Mouse (Mus musculus) urinary bladder, postnatal 25 days (tissue): Measurements from ENCODE around the gene Pmp22.

ENCODE experiments used
- DNase-seq: peaks from one replicate; pipeline ENCODE4 v3.0.0; 2022; ENCODE audit warnings: low spot score

Pmp22 gene

DNA sequence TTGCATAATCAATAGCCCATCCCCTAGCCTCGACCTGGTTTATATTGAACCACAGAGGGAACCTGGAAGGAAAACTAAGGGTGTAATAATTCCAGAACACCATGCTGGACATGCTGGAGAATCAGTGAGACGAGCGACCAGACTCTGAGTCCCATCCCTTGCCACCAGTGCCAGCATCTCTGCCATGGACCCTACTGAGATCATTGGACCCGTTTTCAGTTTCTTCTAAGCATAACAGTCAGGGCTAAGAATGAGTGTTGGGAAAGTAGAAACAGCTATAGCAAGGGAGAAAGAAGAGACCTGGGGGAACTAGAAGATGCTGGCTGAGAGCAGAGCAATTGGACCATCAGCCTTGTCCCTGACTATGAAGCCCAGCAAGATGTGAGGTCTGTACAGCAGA is 1.3 kb upstream of the Pmp22 start:
- no peak for DNase-seq

- no peak for DNase-seq
Measured at GRCm38 (mm10) chr11:63129375-63129774, 593 bp downstream of the Pmp22 start.

- DNase-seq, result no peak
Measured at GRCm38 (mm10) chr11:63129840-63130239, 1.1 kb downstream of the Pmp22 start.

DNA sequence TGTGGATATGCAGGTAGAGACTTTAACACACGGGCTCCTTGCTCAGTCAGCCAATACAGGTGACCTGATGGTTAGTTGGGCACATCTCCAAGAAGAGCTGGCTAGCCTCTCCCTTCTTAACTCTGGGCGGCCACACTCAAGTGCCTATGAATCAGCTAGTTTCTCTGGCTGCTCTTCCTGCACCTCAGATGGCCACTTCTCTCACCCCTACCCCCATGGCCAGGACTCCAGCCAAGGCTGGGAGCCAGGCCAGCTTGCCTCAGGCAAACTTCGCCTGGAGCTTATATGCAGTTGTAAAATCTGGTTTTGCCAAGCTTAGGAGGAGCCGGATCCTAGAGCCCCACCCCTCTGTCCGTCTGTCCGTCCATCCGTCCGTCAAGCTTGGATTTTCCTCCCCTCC is 1.7 kb downstream of the Pmp22 start:
- DNase-seq, result peak; percentile 64

DNA sequence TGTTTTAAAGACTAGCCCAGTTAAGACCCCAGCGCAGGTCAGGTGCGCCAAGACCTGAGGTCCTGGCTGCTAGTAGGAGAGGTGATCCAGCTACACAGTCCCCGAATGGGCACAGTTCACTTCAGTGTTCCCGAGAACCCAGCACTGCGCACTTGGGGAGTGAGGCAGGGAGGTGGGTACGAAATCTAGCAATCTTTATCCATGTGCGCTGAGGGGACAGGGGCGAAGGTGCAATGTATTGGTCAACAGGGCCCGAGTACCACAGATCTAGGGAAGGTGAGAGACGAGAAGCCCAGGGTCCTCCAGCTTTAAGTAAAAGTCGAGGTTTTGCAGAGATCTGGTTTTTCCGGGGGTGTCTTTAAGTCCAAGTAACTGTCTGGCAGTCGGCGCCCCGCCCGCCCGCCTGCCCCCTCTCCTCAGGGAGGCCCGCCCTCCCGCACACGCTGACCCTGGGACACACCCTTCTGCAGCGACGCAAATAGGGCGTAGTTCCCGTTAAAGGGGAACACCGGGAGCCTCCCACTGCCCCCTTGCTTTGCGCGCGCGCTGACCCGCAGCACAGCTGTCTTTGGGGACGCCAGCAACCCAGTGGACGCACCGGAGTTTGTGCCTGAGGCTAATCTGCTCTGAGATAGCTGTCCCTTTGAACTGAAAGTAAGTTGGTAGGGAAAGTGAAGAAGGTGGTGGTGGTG is 2.4 kb downstream of the Pmp22 start:
- peak; percentile 61 for DNase-seq

DNA sequence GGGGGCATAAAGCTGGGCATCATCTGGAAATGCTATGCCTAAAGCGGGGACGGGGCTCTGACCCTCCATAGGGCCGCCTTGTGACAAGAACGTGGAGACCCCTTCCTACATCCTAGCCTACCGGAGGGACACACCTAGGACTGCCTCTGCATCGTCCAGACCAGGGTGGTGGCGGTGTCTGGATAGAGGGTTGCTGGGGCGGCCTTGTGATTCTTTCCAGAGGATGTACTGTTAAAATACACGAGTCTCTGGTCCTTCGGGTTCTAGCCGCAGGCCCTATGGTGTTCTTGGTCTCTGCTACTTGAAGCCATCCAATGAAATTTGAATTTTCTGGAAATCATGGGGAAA is 2.9 kb downstream of the Pmp22 start:
- DNase-seq, result no peak

DNA sequence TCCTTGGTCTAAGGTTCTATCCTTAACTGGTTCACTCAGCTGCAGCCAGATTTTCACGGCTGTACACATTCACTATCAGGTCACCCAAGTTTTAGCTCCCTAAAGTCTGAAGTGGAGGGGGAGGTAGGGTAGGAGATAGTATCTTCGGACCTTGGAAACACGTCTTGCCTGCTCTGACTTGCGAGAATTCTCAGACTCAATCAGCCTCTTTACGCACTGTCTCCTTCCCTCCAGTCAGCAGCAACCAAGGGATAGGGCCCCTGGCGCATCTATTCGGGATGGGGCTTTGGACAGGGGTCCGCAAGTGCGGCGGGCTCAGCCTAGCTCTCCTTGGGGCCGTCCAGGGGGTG is 3.3 kb downstream of the Pmp22 start:
- DNase-seq, result no peak

DNA sequence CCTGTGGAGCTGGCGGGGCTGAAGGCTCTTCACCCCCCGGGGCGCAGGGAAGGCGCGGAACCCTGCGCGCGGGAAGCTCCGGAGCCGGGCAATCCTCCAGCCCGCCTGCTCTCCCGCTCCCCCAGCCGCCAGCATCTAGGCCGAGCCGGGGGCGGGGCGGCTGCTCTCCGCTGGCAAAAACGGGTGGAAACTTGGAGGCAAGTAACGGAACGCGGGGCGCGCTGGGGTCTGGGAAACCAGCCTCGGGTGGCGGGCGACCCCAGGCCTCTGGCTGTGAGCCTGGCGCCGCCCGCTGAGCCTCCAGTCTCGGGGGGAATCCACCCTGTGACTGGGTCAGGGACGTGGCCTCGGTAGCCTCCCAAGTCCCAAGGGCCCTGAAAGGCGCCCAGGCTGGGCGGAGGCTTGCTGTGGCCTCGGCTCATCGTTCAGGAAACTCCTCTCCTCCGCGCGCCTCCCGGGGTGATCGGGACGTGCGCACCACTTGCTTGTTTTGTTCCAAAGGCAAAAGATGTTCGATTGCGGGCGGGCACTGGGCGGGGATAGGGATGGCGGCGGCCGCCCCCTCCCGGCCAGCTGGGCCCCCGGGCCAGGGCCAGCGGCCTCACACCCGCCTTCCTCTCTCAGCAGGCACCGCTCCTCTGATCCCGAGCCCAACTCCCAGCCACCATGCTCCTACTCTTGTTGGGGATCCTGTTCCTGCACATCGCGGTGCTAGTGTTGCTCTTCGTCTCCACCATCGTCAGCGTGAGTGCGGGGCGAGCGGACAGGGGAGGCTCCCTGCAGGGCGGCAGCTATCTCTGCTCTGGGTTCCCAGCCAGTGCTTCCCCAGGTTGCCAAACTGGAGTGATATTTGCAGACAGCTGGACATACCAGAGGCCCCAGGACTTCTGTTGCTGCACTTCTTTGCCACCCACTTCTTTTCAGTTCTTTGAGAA is 4.0 kb downstream of the Pmp22 start:
- DNase-seq, result peak; percentile 47

DNA sequence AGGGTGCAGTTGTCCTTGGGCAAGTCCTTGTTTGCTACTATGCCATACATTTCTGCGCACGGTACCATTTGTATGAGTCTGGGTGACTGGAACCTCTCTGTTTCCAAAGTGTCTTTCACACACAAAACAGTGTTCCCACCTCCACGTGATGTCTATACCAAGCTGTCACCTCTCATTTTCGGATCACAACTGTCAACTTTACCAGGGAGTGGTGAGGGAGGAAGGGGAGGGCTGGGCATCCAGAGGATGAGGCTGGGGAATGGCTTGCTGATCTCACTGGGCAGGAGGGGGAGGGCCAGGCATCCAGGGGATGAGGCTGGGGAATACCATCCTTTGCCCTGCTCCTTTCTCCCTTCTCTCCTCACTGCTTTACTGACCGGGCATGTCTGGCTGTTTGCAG is 5.2 kb downstream of the Pmp22 start:
- no peak for DNase-seq

DNA sequence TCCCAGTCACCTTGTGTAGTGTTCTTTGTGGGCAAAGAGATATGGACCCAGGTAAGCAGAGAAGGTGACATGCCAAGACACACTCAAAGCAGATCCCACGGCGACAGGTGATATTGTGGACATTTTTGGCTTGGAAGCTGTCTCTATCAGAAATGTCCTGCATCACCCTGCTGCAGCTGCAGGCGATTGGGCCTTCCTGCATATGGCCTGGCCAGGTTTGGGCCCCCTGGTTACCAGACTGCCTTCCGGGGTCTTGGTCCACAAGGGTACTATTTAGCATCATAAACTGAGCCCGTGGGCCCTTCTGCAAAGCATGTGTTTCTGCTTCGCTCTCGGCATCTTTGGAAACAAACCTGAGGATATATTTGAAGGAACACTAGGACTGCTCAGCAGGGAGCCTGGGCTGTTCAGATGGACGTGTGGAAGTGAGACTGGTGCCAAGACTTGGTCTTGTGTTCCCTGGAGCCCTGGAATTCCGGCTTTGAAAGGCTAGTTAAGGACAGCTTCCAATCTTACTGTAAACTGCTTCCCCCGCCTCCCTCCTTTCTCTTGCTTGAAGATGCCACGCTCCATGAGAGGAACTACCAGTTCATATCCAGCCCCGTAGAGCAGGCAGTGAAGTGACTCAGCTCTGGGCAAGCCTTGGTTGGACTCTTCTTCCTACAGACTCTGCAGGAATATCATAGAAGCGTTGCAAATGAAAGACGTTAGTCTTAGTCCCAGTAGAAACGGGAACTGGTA is 6.1 kb downstream of the Pmp22 start:
- DNase-seq, result no peak

DNA sequence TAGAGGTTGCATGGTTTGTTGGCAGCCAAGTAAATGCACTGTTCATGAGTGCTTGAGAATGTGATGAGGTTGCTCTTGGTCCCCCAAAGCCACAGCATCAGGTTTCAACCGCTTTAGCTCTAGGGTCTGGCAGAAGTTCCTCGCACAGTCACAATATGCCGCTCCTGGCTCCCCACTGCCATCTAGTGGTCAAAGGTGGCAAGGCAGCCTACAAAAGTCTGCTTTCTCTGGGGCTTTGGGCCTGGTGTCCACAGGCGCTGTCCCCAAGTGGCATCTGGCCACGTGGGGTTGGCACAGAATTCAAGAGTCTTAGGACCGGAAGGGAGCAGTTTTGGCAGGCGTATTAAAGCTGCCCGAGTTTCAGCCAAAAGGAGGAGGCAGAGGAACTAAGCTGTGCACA is 6.8 kb downstream of the Pmp22 start:
- peak; percentile 93 for DNase-seq

DNA sequence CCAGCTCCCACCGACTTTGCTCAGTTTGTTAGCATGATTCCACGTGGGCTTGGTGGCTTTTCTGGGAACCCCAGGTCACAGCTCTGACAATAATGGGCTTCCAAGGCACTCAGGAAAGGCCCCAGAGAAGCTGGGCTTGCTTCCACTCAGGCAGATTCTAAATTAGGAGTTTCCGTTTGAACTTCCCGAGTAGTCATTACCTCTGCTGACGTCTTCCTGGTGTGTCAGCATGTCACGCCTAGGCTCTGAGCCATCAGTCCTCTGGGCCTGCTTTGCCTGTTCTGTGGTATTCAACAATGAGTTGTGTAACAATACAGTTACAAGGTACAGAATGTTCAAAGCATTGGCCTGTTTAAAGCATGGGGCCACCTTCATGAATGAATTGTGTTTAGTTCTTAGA is 7.4 kb downstream of the Pmp22 start:
- DNase-seq, result no peak

- DNase-seq, result no peak
Measured at GRCm38 (mm10) chr11:63136836-63137416, 8.1 kb downstream of the Pmp22 start.

GRCm38 (mm10) chr11:63138739-63139138 is 10.0 kb downstream of the Pmp22 start:
- no peak for DNase-seq

DNA sequence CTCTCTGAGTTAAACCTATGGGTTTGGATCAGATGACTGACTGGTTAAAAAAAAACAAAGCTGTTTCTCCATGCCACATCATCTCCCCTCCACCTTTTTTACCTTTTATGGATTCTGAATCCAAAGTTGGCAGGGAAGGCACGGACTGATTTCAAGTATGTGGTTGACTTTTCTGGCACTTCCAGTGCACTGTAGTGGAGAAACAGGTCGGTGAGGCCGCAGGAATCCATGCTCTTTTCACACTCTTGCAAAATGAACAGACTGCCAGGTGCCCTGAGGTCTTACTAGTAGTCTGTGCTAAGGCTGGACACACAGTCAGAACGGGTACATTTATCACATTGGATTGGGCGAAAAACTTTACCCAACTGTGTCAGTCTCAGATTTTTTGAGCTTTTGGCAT is 13.5 kb downstream of the Pmp22 start:
- no peak for DNase-seq

DNA sequence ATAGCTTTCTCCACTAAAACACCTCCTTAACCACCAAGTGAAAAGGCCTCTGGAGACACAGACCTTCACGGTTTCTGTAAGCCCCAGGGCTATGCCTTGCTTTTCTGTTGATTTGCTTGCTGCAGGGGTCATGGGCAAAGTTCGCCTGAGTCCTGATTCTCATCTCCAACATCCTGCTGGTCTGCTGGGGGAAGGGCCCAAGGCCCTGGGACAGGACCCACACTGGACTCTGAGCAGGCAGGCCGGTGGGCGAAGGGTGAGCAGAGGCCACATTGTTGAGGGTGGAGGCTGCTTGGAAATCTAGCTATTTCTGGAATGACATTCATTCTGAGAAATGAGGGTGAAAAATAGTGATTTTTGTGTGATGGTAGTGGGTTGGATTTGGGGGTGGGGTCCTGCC is 14.0 kb downstream of the Pmp22 start:
- no peak for DNase-seq

GRCm38 (mm10) chr11:63143486-63143885 is 14.7 kb downstream of the Pmp22 start:
- no peak for DNase-seq

DNA sequence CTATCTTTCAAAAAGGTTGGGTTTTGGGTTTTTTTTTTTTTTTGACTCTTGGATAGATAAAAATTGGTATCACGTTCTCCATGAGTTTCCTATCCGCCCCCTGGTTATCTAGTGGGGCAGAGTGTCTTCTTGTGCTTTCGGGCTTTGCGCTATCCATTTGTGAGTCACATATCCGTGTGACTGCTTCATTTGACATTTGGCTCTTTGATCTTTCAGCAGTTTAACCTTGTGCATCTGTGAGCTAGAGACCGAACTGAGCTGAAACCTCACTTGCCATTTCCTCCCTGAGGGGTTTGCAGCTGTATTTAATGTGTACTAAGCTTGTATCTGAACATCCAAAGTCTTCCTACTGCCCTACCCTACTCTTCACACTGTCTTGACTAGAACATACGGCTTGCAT is 17.8 kb downstream of the Pmp22 start:
- no peak for DNase-seq

GRCm38 (mm10) chr11:63148276-63148675 is 19.5 kb downstream of the Pmp22 start:
- no peak for DNase-seq

DNA sequence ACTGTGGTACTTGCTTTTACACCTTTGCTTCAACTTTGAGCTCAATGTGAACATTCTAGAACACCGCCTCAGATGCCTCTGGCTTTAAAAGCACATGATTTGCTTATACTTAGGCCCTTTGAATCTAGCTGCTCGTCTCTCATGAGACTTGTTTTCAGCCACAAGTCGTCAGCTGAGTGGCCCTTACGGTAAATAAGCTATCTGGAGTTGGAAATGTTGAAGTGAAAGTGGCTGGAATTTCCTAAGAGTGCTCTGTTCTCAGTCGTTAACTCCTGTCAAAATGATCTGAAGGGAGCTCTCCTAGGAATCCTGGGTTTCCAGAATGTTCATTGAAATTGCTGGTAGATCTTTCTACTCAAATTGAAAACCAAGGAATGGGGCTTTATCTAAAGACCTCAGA is 23.1 kb downstream of the Pmp22 start:
- no peak for DNase-seq

- DNase-seq, result no peak
Measured at GRCm38 (mm10) chr11:63157117-63157516, 28.3 kb downstream of the Pmp22 start.

DNA sequence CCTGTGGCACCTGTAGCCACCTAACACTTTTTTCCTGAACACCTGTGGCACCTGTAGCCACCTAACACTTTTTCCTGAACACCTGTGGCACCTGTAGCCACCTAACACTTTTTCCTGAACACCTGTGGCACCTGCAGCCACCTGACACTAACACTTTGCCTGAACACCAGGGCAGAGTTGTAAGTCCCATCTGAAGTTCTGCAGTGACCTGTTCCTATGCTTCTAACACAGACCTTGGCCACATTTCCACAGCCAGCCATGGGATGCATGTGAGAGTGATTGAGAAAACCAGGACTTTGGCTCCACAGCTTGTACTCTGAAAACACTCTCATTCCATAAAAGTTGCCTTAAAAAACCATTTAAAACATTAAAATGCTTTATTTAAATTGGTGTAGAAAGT is 32.1 kb downstream of the Pmp22 start:
- no peak for DNase-seq

DNA sequence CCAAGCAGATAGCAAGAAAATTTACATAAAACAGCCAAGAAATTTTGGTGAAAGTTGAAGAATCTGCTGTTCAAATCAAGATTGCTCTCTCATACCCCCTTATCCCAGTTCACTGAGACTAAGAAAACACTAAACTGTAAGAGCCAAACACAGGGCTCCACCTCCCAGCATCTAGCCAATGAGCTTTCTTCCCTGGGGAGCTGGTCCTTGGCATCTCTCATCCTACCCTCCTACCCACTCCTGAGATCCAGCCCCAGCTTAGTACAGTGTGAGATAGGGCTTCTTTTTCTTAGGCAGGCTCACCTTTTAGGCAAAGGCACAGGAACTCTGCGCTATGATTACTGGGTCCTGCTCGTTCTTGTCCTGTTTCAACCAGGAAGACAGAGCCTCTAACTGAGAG is 34.0 kb downstream of the Pmp22 start:
- no peak for DNase-seq
